Mouse (Mus musculus): ENCODE data around the gene Rgs12.

The Rgs12 gene

GRCm38 (mm10) chr5:35079101-35079500, 129.9 kb downstream of the Rgs12 start:
- no peak for DNase-seq (ENCODE audit: low spot score)

GRCm38 (mm10) chr5:35084913-35085312, 135.7 kb downstream of the Rgs12 start:
- DNase-seq (ENCODE audit: low spot score): no peak

GRCm38 (mm10) chr5:35088785-35089613, 139.8 kb downstream of the Rgs12 start:
- DNase-seq (ENCODE audit: low spot score): peak; percentile 70

Data from urinary bladder, postnatal 25 days (tissue).